Mouse (Mus musculus): ENCODE results near the gene Ubash3b.

The Ubash3b gene

GRCm38 (mm10) chr9:41166886-41167285 is 5.4 kb upstream of the Ubash3b start:
- peak; percentile 10 for DNase-seq (ENCODE audit: low read depth, low spot score)

GRCm38 (mm10) chr9:41162363-41162762 is 866 bp upstream of the Ubash3b start:
- no peak for DNase-seq (ENCODE audit: low read depth, low spot score)

- DNase-seq (ENCODE audit: low read depth, low spot score), result no peak
These were observed 841 bp downstream of the Ubash3b start for GRCm38 (mm10) chr9:41160536-41161176.

DNA sequence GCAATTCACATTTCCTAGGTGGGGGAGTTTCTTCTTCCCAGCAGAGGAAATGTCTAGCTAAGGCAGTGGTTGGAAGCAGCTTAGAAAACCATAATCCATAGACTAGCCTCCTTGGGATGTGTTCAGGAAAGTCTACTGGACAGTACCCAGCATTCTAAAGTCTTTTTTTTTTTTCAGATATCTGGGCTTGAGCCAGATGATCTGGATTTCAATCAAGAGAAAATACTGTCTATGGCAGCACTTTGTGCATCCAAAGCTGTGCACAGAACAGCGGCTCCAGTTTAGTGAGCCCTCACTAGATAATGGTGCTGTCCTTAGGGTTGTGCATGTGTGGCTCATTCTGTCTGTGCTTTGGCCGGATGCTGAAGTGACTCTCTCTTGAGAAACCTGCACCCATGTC is 2.3 kb downstream of the Ubash3b start:
- DNase-seq (ENCODE audit: low read depth, low spot score), result no peak

DNA sequence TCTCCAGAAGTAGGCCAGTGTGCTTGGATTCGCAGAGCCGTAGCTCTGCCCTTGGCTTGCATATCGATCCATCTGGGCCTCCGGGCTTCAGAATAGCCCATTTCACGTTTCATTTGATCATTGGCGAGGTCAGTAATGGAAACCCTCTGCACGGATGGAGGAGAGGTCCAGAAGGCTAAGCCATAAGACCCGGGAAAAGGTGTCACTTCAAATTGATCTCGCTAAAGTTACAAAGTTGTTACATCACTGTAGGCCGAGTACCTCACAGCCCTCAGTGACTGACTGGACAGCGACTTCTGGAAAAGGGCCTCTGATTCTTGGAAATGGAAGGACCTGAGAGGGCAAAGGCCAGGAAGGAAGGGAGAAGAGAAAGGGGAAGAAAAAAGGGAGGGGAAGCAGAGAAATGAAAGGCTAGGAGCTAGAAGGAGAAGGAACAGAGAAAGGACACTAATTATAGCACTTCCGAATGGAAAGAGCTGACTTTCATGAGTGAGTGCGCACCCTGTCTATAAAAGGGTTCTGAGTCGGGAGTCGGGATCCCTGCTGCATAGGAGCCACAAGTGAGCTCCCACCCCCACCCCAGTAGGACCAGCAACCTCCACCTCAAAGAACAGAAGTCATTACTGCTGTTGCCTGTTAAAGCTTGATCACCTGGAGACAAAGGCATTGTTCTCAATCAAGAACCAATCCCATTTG is 3.5 kb downstream of the Ubash3b start:
- DNase-seq (ENCODE audit: low read depth, low spot score), result no peak

GRCm38 (mm10) chr9:41157020-41157871 is 4.3 kb downstream of the Ubash3b start:
- peak; percentile 69 for DNase-seq (ENCODE audit: low read depth, low spot score)

DNA sequence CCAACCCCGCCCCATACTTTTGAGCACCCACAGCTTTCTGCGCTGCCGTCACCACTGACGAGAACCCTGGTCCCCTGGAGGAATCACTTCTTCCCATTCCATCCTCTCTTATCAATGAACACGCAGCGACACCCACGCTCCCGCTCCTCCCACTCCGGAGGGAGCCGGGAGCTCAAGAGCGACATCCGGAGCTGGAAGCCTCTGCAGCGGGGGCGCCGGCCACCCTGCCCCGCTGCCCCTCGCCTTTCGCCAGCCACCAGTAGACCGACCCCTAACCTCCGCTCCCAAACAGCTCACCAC is 4.8 kb downstream of the Ubash3b start:
- peak; percentile 26 for DNase-seq (ENCODE audit: low read depth, low spot score)

DNA sequence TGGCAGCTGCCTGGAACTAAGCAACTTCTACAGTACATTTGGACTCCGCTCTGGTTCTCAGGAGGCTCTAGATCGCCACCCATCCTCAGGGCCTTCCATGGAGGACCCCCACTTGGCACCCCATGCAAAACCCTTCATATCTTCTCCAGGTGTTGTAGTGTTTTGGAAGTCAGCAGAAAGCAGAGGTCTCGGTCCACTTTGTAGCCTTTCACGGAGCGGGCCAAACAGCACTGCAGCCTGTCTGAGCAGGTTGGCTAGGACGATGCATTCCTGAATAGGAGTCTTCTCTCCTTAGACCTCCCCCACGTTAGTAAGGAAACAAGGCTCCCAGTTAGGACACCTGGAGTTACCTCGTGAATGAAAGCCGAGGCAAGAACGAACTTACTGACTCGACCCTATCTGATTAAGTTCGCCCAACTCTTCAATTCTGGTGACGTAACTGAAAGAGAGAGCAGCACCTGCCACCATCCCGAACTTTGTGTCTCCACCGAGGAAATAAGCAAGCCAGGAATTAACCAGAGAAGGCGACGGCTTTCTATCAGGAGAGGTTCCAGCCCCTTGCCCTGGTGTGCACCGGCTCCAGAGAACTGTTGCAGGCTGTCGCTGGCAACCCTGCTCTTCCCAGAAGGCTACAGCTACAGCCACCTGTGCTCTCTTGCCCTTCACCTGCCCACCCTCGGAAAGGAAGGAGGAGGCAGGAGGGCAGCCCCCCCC is 5.3 kb downstream of the Ubash3b start:
- DNase-seq (ENCODE audit: low read depth, low spot score), result peak; percentile 32

DNA sequence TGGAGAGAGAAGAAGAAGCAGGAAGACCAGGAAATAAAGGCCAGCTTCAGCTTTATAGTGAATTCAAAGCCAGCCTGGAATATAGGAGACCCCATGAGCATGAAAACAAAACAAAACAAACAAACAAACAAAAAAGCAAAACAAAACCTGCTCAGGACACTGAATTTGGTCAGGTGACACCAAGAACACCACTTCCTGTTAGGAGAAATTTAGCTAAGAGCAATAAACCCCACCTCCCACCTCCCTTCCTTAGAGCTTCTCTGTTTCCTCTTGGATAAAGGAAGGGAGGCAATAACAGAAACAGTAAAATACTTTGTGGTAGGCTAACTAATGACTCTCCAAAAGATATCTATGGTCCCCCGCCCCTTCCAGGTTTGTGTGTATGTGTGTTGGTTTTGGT is 7.5 kb downstream of the Ubash3b start:
- no peak for DNase-seq (ENCODE audit: low read depth, low spot score)

GRCm38 (mm10) chr9:41153050-41153449 is 8.4 kb downstream of the Ubash3b start:
- no peak for DNase-seq (ENCODE audit: low read depth, low spot score)

- no peak for DNase-seq (ENCODE audit: low read depth, low spot score)
These were observed 10.0 kb downstream of the Ubash3b start for GRCm38 (mm10) chr9:41151491-41151890.

DNA sequence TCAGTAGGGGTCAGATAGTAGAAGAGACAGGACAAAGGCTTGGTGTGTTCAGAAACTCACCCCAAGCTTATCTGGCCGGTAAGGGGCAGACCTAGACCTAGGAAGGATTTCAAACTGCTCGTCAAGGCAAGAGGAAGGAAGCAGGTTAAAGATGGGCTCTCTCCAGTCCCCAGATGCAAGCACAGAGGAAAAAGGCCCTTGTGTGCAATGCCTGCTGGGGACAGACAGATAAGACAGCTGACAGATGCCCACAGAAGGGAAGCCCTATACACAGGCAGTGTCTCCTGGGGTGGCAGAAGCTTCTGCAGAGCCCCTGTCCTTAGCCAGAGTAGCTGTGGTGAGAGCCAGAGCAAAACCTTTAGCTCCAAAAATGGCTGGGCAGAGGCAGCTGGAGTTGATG is 11.6 kb downstream of the Ubash3b start:
- DNase-seq (ENCODE audit: low read depth, low spot score), result no peak

DNA sequence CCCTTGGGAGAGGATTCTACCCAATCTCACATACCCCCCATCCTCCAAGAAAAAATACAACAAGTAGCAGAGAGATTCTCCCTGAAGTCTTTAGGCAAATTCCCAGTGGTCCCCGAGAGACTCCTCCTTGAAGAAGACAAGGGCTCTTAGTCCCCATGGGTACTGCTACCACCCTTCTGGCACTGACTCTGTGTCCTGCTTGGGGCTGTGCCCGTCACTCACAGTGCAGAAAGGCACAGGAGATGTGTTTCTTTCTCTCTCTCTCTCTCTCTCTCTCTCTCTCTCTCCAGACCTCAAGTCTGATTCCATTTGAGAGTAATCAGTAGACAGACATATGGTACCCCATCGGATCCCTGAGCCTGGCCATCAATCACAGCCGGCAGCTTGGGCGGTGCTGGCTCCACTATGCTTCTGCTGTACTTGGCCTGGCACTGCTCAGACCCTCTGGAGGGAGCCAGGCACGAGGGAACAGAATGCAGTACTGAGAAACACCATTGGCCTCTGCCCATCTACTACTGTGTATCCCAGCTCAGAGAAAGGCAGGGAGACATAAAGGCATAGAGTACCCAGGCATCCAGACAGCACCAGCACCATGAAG is 12.3 kb downstream of the Ubash3b start:
- no peak for DNase-seq (ENCODE audit: low read depth, low spot score)

- no peak for DNase-seq (ENCODE audit: low read depth, low spot score)
These were observed 12.9 kb downstream of the Ubash3b start for GRCm38 (mm10) chr9:41148600-41148999.

DNA sequence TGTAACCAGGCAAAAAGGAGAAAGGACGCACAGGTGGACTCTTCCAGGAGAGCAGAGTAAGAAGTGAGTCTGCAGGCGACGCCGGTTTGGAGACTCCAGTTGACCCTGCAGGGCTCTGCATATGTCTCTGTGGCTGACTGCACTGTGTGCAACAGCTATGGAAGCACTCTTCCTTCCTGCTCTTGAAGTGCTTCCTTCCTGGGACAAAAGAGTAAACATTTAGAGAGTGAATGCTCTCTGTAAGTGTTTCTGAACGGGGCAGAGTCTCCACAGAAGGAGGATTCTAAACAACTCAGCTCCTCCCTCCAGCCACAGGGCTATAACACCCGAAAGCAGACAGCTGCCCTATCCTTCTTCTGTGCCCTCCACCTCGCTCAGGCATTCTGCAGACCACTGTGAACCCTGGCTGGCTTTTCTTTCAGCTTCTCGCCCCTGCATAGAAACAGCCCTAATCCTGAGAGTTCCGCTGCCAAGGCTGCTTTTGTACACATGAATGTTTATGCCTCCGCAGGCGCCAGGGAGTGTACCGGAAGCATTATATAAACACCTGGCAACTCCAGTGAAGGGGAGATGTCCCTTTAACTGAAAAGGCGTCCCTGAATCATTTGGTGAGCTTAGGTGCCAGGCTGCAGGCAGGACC is 14.2 kb downstream of the Ubash3b start:
- no peak for DNase-seq (ENCODE audit: low read depth, low spot score)

- DNase-seq (ENCODE audit: low read depth, low spot score), result no peak
These were observed 17.7 kb downstream of the Ubash3b start for GRCm38 (mm10) chr9:41143825-41144224.

GRCm38 (mm10) chr9:41143115-41143514 is 18.4 kb downstream of the Ubash3b start:
- DNase-seq (ENCODE audit: low read depth, low spot score), result no peak

- DNase-seq (ENCODE audit: low read depth, low spot score), result no peak
These were observed 20.5 kb downstream of the Ubash3b start for GRCm38 (mm10) chr9:41141026-41141425.

- no peak for DNase-seq (ENCODE audit: low read depth, low spot score)
These were observed 22.3 kb downstream of the Ubash3b start for GRCm38 (mm10) chr9:41138987-41139808.
